Mouse (Mus musculus) gastrocnemius, adult 8-10 months (tissue): ENCODE measurements around the gene Pipox. TPM values are rescaled to one million over a fixed set of nuclear protein-coding genes. Genes with fewer than 3 reads are reported as not detected.

Source experiments
- DNase-seq, 2 experiments: peaks; one replicate each; pipeline ENCODE4 v3.0.0; 2022; ENCODE audit warnings: low spot score in 2 of 2
- total RNA-seq, 4 experiments: library from RNA; stranded (reverse); gene quantifications; 2 replicates each; pipeline ENCODE4 v1.2.4; 2022

Pipox gene
- total RNA-seq, 4 experiments from 2014 or later = not detected

- no peak for DNase-seq
These were observed 43.3 kb downstream of the Pipox start for GRCm38 (mm10) chr11:77850401-77851244.

- no peak for DNase-seq
These were observed 44.7 kb downstream of the Pipox start for GRCm38 (mm10) chr11:77849151-77849550.

GRCm38 (mm10) chr11:77848131-77848530, 45.8 kb downstream of the Pipox start:
- no peak for DNase-seq

GRCm38 (mm10) chr11:77847599-77848128, 46.2 kb downstream of the Pipox start:
- DNase-seq = no peak

DNA sequence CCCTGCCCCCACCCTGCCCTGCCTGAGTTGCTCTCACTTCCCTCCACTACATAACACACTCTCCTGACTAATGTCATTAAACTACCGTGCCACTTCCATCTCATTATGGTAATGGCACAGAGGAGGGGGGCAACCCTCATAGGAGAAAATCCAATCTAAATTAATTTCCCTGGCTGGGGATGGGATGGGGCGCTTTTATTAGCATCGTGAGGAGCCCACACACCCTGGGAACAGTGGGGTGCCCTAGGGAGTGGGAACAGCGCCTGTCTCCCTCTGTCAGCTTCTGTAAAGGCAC, 50.0 kb downstream of the Pipox start:
- DNase-seq = no peak

DNA sequence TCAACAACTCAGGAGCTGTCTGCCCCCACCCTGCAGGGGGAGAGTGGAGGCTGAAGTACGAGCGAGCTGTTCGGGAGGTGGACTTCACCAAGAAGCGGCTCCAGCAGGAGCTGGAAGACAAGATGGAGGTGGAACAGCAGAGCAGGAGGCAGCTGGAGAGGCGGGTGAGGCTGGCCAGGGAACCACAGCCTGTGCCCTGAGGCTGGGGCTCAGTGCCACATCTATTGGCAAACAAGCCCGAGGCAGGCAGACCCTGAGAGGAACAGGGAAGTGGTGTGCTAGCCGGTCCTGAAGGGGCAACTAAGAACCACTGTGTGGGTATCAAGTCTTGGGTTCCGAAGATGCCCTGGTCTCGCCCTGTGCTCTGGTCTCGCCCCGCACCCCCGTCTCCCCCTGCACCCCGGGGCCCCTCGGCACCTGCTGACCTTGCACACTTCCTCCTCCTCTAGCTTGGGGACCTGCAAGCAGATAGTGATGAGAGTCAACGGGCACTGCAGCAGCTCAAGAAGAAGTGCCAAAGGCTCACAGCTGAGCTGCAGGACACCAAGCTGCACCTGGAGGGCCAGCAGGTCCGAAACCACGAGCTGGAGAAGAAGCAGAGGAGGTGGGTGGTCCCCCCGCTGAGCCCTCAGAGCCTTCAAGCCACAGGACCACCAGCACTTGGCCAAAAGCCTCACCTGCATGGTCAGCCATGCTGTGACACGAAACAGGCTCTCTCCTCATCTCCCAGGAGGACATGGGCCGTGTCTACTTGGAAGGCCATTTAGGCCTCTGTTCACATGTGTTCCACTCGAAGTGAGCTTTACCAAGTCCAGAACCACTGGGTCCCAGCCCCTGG, 50.6 kb downstream of the Pipox start:
- no peak for DNase-seq

GRCm38 (mm10) chr11:77840523-77841245, 53.2 kb downstream of the Pipox start:
- DNase-seq = no peak

DNA sequence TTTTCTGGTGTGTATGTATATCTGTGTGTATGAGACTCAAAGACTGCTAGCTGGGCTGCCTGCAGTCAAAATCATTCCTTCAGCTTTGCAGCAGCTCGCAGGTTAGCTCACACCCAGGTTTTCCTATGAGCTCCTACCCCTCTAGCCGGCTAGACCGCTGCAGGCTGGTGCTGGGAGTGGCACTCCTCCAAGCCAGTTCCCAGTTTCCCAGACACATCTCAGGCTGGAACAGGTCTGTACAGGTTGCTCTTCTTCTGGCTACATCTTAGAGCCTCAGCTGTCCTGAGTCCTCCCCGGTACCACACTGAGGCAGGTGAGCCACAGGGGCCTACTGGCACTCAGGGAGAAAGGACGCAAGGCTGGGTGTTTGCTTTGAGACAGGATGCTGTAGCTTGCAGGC, 56.0 kb downstream of the Pipox start:
- no peak for DNase-seq

DNA sequence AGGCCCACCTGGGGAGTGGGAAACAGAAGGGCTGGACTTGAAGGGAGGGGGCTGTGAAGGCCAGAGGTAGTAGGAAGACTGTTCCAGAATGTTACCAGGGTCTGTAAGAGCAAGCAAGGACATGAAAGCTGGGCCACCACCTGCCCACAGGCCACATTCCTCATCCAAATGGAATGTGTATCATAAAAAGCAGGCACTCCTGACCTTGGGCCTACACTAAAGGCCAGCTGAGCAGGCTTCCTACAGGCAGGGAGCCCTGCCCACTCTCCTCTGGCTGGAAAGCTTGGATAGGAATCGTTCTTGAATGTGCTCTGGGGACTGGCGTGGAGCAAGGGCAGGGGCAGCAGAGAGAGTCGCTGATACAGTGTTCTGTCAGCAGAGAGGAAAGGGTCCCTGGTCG, 57.1 kb downstream of the Pipox start:
- no peak for DNase-seq

DNA sequence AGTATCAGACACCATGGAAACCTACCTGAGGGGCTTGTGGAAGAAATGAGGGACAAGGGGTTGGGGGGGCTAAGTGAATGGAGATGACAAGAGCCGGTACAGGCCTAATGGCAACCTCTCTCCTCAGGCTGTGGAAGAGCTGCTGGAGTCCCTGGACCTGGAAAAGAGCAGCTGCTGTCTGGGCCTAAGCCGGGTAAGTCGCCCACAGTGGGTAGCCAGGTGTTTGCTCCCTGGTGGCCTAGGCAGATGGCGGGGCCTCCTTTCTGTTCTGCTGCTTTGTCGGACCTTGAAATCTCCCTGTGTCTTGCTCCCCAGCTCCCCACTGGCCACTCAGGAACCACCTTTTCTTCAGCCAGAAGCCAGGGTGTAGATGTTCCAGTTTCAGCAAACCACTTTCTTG, 57.6 kb downstream of the Pipox start:
- no peak for DNase-seq

DNA sequence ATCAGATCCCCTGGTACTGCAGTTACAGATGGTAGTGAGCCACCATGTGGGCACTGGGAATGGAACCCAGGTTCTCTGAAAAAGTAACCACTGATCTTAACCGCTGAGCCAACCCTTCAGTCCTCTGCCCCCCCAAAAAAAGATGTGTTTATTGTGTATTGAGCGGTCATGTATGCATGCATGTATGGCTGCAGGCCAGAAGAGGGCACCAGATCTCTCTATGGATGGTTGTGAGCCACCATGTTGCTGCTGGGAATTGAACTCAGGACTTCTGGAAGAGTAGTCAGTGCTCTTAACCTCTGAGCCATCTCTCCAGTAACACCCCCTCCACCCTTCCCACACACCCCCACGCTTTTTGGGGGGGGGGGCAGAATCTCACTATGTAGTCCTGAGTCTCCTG, 58.8 kb downstream of the Pipox start:
- no peak for DNase-seq

GRCm38 (mm10) chr11:77832541-77832940, 61.4 kb downstream of the Pipox start:
- DNase-seq = no peak

- no peak for DNase-seq
These were observed 63.0 kb downstream of the Pipox start for GRCm38 (mm10) chr11:77830875-77831274.

Other genes starting within 250 kb of the Pipox start
- 10 to 100 TPM; 31.0 to 38.3 (median 33.6) TPM for gene Nufip2, start 207.9 kb downstream of the Pipox start, total RNA-seq
- gene Cryba1, start 168.8 kb downstream of the Pipox start, total RNA-seq = not detected
- gene Myo18a, start 130.8 kb downstream of the Pipox start, total RNA-seq = 100 to 1,000 TPM; 309 to 400 (median 330) TPM
- gene Gm10277, start 106.3 kb downstream of the Pipox start, total RNA-seq = not detected
- under 1 TPM in 3 of 4 experiments, not detected in 1; 0.21 to 0.29 (median 0.24) TPM for gene Sez6, start 36.7 kb upstream of the Pipox start, total RNA-seq
- 10 to 100 TPM; 13.1 to 15.1 (median 13.8) TPM for gene Phf12, start 88.7 kb upstream of the Pipox start, total RNA-seq
- gene Dhrs13, start 138.2 kb upstream of the Pipox start, total RNA-seq = under 1 TPM; 0.63 to 0.99 (median 0.79) TPM
- 10 to 100 TPM; 43.7 to 49.7 (median 48.6) TPM for gene Flot2, start 143.8 kb upstream of the Pipox start, total RNA-seq
- 10 to 100 TPM; 20.5 to 22.9 (median 22.6) TPM for gene Eral1, start 186.3 kb upstream of the Pipox start, total RNA-seq
- 1 to 10 TPM; 5.6 to 7.8 (median 7.3) TPM for gene Fam222b, start 200.6 kb upstream of the Pipox start, total RNA-seq